Mouse (Mus musculus): ENCODE data around the gene Smap1.

DNA sequence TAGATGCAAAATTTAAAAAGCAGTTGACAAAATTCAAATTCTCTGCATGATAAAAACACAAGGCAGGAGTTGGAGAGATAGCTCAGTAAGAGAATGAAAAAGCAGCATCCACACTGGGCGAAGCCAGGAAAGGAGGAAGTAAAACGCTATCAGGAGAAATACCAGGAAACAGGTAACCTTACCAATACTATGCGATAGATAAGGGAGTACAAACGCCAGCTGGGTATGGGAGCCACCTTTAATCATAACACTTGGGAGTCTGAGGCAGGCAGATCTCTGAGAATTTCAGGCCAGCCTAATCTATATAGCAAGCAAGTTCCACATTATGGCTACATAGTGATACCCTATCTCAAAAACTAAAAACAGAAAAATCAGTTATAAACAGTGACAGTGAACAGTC is 85.5 kb downstream of the Smap1 start:
- TF ChIP-seq CTCF (IDR thresholded peaks at IDR 0.05; ENCODE audit: low read depth) = no peak
- no peak for TF ChIP-seq EP300 (optimal IDR thresholded peaks at IDR 0.05)

Data from stomach, postnatal 0 days (tissue).